Mouse (Mus musculus): ENCODE measurements around the gene Tln1.

DNA sequence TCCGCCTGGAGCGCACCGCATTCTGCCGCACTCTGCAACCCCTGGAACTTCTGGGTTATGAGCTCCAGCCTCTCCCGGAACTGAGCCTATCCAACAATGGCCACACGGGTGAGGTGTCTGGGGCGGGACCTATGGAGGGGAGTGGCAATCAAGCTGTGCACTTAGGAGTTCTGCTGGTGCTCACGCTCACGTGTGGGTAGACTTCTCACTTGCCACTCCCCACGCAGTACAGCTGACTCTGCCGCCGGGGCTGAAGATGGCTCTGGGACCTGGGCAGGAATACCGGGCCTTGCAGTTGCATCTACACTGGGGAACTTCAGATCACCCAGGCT lies 53.9 kb downstream of the Tln1 start:
- TF ChIP-seq CTCF (conservative IDR thresholded peaks at IDR 0.05; ENCODE audit: low read length) = no peak
- no peak for TF ChIP-seq POU5F1 (IDR thresholded peaks at IDR 0.05; ENCODE audit: borderline replicate concordance, low read length)
